Mouse (Mus musculus) ovary, postnatal 14 days (tissue): ENCODE results near the gene Anln.

Source experiments
- DNase-seq: peaks from one replicate; pipeline ENCODE4 v3.0.0; 2022; ENCODE audit warnings: low spot score

Gene Anln

DNA sequence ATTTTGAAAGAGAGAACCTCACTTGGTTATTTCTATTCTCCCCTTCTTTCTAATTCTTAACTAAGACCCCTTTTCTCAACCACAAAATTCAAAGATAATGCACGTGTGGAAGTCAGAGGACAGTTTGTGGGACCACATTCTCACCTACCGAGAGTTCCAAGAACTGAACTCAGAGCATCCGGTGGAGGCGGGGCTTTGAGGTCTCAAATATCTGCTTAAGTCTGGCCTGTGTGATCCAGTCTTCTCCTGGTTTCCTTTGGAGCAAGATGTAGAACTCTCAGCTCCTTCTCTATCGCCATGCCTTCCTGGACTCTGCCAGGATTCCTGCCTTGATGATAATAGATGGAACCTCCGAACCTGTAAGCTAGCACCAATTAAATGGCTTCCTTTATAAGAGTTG lies 13.0 kb upstream of the Anln start:
- DNase-seq = no peak

- no peak for DNase-seq
These were observed 10.0 kb upstream of the Anln start for GRCm38 (mm10) chr9:22399021-22399420.

- no peak for DNase-seq
These were observed 5.7 kb upstream of the Anln start for GRCm38 (mm10) chr9:22394725-22395124.

DNA sequence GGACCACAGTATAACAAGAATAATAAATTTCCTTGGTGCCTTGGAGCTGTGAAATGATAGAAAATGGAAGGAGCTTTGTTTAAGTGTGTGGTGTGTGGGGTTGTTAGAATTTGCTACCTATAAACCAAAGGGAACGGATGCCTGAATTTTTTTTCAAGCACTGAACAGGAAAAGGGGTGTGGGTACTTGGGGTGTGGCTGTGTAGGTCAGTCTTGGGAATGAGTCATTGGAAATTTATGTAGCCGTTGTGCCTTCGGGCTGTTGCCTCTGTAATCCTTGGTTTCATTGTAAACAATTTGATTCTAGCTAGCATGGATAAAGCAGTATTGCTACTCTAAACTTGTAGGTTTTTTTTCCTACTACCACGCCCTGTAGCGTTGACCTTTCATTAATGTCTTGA lies 1.4 kb upstream of the Anln start:
- no peak for DNase-seq

DNA sequence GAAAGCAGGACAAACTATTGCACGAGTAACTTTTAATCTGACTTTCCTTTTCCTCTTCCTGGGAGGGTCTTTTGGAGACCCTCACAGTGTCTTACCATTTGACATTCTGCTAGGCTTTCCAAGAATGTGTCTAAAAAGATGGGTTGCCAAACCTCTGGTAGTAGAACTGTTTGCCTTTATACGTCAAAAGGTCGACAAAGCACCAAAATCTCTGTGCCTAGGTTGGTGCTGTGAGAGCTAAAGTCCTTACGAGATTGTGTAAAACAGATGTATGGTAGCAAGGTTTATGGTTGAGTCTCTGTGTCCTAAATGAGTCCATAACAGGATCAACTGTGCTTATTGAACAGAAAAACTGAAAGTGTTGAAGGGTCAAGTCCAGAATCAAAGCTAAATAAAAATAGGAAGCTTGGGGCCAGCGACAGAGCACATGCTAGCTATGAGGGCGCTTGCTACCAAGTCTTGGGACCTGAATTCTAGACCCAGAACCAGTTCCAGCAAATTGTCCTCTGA lies 803 bp upstream of the Anln start:
- no peak for DNase-seq

DNA sequence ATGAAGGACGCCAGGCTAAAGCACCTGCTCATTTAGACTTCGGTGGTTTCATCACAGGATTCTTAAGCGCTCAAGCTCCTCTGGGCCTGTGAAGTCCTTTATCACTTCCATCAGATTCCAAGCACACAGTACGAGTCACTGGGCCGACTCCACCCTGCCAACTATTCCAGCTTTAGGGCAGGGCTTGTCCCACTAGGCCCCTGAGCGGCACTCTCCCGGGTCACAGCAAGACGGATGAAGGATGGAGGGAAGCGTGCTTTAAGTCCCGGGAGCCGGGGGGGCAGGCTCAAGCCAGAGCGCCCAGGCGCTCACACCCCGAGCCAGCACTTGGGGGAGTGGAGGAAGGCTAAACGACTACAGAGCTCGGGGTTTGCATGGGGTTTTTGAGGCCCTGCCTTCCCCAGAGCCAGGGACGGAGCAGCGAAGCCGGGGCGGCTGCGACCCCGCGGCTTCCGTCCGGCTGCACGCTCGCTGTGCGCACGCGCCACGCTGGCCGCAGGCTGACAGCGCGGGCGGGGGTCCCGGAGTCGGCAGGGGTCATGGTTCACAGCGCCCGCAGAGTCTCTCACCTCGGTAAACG lies 497 bp downstream of the Anln start:
- DNase-seq = no peak

- DNase-seq = no peak
These were observed 1.1 kb downstream of the Anln start for GRCm38 (mm10) chr9:22387901-22388300.

DNA sequence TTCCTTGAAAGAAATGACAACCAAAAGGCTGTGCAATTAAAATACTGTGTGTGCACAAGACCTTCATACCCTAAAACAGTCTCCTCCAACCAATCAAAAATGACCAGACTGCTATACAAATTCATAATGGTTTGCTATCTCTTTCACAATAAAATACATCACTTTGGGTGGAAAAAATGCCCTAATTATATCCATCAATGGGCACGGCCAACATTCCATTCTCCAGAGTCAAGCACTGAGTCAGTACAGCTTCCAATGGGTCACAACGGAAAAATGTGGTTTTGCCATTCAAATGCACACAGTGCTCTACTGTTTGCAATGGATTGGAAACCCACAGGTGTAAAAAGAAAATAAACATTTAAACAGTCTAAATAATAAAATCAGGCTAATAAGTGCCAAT lies 3.1 kb downstream of the Anln start:
- DNase-seq = no peak

DNA sequence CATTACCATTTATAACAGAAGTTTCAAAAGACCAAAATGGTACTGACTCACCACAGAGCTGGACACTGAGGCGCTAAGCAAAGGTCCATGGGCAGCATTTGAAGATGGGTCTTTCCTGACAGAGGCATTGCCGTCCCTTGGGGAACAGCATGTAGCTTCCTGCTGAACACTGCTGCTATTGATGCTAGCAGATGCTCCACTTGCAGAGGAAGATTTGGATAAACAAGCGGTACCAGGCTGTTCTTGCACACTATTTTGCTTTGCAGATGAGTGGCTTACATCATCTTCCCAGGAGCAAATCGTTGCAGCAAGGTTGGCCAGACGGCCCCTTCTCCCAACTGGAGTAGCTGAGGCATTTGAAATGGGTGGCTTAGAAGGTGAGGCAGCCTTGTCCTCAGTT lies 12.9 kb downstream of the Anln start:
- no peak for DNase-seq

DNA sequence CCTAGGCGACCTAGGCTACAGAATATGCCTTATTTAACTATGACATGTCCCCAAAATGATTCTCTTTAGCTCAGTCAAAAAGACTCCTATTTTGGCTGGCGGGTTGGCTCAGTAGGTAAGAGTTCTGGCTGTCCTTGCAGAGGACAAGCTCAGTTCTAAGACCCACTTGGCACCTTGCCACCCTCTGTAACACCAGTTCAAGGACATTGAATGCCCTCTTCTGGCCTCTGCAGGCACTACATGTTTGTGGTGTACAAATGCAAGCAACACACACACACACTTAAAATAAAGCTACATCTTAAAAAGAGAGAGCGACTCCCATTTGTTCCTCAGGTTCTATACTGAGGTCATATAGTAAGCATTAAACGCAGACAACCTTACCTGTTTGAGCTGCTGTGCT lies 16.2 kb downstream of the Anln start:
- DNase-seq = no peak

DNA sequence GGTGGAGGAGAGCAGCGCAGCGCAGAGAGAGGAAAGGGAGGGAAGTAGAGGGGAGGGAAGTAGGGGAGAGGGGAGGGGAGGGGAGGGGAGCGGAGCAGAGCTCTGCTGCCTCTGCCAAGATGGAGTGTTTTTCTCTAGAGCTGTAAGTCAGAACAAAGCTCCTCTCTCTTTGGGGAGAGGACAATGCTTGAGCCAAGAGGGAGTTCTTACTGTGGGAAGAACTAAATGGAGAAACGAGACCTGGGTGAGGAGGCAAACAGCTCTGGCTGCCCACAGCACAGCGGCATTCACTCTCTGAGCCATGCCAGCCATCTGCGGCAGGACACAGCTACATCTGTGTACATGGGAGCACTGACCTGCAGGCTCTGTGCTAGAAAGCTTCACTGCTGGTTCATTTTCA lies 21.0 kb downstream of the Anln start:
- no peak for DNase-seq

DNA sequence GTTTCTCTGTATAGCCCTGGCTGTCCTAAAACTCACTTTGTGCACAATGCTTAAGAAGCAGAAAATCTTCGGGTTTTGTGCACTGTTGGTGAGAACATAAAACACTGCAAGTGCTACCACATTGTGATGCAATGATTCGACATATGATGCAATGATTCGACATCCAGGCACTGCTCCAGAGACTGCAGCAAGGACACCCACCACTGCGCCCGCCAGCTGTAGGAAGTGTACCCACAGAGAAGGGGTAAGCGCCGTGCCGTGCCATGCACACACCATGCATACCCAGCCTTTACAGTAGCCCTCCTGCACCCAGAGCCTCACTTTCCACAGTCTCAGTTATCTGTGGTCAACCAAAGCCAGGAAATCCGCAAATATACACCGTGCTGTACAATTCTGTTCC lies 22.4 kb downstream of the Anln start:
- no peak for DNase-seq

- DNase-seq = no peak
These were observed 22.8 kb downstream of the Anln start for GRCm38 (mm10) chr9:22366221-22366620.

DNA sequence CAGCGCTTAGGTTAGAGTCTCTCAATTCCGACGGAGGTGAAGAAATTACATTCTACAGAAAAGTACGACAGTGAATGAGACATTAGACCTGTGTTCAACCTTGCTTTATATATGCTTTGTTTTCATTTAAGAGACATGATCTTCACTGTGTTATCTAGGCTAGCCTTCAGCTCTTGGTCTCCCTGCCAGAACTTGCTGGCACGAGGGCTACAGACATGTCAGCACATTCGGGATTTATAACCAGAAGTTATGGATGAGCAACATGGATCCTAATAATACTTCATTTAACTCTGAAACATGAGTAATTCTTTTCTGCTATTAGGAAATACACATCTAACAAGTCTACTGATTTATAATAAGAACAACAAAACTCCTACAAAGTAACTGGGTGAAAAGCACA lies 28.1 kb downstream of the Anln start:
- no peak for DNase-seq

DNA sequence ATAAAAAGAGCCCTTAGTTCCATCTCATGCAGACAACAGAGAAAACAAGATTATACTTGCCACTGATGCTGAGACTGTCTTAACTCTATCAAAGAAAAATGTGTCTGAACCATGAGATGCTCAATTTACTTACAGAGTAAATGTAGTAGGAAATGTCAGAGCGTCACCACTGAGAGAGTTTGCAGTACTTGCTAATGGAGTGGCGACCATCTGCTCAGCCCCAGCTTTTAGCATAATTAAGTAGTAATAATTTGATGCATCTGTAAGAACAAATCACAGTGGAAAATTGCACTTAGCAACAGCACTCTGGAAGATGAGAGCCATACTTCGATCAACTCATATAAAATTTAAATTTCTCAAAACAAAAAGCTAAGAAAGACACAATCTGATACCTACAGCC lies 33.1 kb downstream of the Anln start:
- no peak for DNase-seq

DNA sequence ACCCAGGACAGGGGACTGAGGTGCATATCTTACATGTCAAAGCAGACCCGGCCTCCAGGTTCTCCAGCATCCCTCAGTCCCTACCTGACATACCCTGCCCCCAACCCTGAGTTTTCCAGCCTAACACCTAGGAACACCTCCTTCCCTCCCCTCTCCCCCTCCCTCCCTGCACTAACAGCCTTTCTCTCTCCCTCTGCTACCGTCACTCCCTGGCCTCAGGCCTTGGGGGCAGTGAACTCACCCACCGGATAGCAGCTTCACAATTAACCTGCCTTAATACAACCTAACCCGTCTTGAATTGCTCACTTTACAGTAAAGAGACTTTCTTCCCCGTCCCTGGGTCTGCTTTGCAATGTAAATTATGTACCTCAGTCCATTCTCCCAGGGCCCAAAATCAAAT lies 35.1 kb downstream of the Anln start:
- DNase-seq = no peak

DNA sequence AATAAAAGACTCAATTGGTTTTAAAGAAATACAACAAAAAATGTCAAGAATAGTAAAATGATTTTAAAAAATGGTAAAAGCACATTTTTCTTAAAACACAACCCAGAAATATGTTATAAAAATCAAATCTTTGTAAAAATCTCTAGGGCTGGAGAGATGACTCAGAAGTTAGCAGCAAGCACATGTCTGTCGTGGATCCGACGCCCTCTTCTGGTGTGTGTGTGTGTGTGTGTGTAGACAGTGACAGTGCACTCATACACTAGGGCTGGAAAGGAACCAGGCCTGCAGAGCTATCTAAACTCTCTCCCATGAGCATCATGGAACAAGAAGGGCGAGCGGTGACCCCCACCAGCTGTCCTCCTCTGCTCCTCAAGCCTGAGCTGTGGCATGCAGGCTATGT lies 35.5 kb downstream of the Anln start:
- DNase-seq = no peak

DNA sequence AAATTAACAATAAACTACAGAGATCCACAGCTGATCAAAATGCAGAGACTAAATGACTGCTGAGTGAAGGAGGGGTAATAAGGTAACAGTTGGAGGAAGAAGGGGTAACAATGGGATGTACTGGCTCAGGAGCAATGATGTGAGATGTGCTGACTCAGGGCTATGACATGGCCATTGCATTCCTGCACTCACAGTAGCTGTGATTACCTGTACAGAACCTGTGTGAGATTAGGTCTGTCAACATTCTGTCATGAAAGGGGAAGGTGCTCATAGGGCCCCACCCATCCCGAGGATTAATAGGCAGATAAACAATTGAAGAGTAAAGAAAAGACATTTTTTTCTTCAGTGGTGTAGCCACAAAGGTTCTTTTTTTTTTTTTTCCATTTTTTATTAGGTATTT lies 48.7 kb downstream of the Anln start:
- no peak for DNase-seq

DNA sequence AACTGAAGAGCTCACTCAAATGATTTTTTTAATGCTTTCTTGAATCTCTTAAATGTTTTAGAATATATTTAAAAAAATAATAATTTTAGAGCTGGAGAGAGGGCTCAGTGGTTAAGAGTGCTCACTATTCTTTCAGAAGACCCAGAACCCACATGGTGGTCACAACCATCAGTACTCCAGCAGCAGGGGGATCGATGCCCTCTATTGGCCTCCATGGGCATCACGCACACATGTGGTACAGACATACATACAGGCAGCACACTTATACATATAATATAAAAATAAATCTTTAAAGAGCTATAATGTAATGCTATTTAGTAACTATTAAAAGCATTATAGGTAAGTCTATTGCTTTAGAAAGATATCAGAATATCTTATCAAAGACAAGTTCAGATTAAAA lies 51.8 kb downstream of the Anln start:
- DNase-seq = no peak

DNA sequence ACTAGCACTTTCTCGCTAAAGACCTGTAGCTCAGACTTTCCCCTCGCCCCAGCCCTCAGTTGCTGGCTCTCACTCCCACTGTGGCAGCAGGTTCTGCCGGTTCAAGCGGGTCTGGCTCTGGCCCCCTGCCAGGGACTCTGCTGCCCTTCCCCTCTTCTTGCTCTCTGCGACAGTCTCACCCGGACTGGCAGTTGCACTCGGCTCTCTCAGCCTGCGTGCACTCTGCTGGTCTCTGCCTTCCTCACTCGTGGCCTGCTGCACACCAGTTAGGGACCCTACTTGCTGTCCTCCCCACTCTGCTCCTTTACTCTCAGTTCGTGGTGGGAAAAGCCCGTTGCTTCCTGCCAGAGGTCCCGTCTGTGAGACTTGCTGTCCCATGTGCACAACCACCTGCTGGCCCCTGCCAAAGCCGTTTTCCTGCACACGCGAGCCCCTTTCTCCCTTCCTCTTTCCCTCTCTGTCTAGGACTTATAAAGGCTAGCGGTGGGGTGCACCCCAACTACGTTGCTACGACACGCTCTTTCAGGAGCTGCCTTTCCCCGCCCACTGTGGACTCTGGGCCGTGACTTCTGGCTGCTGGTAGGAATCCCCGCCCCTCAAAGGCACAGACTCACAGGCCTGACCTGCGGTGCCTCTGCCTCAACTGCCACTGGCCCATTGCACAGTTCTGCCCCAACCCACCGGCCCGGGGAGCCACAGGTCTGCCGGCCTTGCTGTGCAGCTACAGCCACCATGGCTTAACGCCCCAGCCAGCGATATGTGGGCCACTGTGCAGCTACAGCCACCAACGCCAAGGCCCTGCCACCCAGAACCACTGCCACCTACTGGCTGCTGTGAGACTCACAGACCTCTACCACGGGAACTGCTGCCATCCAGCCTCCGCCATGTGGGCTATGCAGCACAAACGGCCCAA lies 61.3 kb downstream of the Anln start:
- DNase-seq = peak; percentile 80

GRCm38 (mm10) chr9:22327099-22327474 lies 61.9 kb downstream of the Anln start:
- peak; percentile 27 for DNase-seq

GRCm38 (mm10) chr9:22324579-22324978 lies 64.4 kb downstream of the Anln start:
- DNase-seq = no peak

- no peak for DNase-seq
These were observed 66.4 kb downstream of the Anln start for GRCm38 (mm10) chr9:22322381-22323211.
